Mouse (Mus musculus): ENCODE results near the gene Tuba1b.
"Not testable (repeated sequence)": the region's sequence is repeated elsewhere in the genome, so short reads cannot be mapped to it uniquely, and the experiment has no call there.

The Tuba1b gene

DNA sequence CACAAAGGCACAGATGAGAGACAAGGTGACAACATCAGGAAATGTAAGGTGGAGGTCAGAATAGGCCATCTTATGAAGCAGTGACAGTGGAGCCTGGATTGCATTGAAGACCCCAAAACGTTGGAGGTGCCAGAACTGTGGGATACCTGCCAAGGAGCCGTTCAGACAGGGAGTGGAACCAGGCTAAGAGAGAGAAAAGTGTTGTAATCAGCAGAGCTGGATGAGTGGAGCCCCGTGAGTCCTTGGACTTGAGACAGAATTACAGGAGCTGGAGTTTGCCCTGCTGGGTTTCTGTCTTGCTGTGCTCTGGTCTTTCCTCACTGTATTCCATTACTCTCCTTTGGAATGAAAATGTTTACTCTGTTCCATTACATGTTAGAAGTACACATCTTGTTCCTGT lies 11.8 kb downstream of the Tuba1b start:
- DNase-seq: peak; percentile 28

GRCm38 (mm10) chr15:98921510-98921909 lies 12.9 kb downstream of the Tuba1b start:
- DNase-seq: no peak

GRCm38 (mm10) chr15:98918499-98918895 lies 15.9 kb downstream of the Tuba1b start:
- not testable (repeated sequence) for DNase-seq

DNA sequence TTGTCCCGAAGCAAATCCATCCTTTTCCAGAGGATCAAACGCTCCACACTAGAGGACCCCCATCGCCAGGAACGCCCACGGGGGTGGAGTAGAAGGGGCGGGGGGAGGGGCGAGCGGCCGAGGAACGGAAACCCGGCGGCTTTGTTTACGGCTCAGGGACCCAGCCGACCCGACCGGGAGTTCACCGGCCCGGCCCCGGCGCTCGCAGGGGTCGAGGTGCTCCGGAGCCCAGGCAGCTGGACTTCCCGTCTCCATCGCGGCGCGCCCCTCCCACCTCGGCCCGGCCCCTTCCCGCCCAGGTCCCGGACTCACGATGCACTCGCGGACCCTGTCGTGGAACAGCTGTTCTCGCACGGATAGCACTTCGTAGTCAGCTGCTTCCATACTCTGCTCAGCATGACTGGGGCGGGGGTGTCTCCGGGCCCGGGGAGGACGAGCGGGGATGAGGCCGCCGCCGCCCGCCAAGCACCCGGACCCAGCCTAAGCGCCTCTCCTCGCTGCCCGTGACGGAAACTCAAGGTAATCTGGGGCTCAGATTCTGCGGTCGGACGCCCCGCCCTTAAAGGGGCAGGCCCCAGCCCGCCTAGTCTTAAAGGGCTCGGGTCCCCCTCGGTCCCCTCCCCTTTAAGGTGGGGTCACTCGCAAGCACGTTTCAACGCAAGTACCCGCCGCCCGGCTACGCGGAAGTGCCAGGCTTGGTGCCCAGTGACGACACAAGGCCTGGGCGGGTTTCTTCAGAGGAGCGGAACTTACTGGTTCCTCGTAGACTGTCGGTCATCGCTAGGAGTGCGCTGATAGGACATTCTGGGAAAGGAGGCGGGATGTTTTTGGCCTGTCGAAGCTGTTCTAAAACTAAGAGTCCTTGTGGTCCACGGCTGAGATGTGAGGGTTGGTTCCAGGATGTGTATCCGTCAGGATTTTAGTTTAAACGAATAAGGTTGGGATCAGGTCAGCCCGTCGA lies 16.5 kb downstream of the Tuba1b start, which contains the start of gene Lmbr1l:
Gene Lmbr1l (minus strand): TSS at position 694 of the 961 bp plus-strand sequence.
- peak; percentile 100 for DNase-seq

GRCm38 (mm10) chr15:98917091-98917490 lies 17.3 kb downstream of the Tuba1b start:
- no peak for DNase-seq

- DNase-seq: no peak
Observed at GRCm38 (mm10) chr15:98916016-98916415, 18.3 kb downstream of the Tuba1b start.

- DNase-seq: no peak
Observed at GRCm38 (mm10) chr15:98914903-98915302, 19.5 kb downstream of the Tuba1b start.

GRCm38 (mm10) chr15:98904692-98905091 lies 29.7 kb downstream of the Tuba1b start:
- DNase-seq: peak; percentile 45

GRCm38 (mm10) chr15:98902600-98902999 lies 31.8 kb downstream of the Tuba1b start:
- no peak for DNase-seq

DNA sequence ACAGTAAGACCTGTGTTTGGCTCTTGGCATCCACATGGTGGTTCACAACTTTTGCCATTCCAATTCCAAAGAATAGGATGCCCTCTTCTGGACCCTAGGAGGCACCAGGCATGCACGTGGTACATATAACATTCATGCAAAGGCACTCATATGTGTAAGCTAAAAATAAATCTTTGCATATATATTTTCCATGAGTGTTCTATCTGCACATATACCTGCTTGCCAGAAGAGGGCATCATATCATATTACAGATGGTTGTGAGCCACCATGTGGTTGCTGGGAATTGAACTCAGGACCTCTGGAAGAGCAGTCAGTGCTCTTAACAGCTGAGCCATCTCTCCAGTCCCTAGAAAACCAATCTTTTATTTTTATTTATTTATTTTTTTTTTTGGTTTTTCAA lies 32.8 kb downstream of the Tuba1b start:
- DNase-seq: no peak

GRCm38 (mm10) chr15:98897928-98898800 lies 36.2 kb downstream of the Tuba1b start, which contains the start of gene Dhh:
Gene Dhh (minus strand): TSS chr15:98898540.
- DNase-seq: no peak

DNA sequence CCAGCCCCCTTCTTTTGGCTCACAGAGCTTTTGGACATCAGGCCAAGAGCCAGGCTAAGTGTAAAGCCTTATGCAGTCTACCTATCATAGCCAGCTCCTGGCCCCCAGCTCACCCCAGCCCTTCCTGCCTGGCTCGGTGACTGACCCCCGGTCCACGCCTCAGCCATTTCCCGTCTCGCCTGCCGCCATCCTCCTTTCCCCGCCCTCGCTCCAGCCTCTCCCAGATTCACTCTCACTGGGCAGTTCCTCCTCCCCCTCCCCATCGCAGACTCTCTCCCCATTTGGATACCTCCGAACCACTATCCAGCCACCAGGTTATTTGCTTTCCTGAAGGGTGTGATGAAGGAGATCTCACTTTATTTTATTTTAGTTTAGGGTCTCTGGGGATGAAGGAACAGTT lies 36.9 kb downstream of the Tuba1b start:
- DNase-seq: peak; percentile 62

GRCm38 (mm10) chr15:98895635-98896589 lies 38.5 kb downstream of the Tuba1b start:
- DNase-seq: peak; percentile 62

GRCm38 (mm10) chr15:98894746-98895634 lies 39.4 kb downstream of the Tuba1b start:
- DNase-seq: no peak

DNA sequence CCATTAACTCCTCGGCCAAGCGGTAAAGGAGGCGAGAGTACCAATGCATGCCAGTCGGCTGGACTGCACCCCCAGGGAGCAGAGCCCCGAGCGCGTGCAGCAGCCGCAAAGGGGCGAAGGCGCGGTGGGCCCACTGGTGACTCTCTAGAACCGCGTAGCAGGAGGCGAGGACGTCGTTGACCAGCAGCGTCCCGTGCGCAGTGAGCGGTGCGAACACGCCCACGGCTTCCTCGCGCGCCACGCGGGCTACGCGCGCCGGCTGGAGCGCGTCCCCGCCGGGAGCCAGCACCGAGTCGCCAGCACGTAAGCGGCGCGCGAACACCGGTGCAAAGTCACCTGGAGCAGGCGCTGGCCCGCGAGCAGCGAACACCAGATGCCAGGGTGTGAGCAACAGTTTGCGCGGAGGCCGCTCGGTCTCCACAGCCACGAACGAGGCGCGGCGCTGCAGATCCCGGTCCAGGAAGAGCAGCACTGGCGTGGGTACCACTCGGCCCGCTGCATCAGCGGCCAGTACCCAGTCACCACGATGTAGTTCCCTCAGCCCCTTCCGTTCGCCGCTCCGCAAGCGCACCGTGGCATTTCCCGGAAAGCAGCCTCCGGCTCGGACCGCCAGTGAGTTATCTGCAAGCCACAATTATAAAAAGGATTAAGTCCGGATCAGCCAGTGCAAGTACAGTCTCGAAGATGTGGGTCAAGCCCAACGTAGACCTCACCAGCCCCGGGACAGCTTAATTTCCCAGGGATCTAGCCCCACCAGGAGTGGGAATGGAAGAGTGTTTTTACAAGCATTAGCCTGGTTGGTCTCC lies 40.2 kb downstream of the Tuba1b start, which contains the start of gene Rhebl1:
Gene Rhebl1 (minus strand): TSS at position 601 of the 806 bp plus-strand sequence.
- DNase-seq: peak; percentile 38

DNA sequence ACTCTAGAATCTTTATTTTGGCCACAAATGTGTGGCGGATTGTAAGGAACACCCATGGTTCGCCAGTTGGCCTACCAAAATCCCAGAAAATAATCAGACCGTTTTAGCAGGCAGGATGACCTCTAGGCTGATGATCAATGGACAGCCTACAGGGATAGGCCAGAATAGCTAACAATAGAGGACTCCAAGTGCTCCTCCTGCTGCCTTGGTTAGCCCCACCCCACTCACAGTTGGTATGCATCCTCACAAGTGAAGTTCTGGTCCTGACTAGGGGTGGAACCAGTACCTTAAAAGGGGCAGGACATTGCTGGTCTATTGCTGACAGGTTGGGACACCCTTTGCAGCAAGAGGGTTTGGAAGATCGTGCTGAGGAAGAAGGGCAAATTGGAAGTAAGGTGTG lies 41.3 kb downstream of the Tuba1b start:
- DNase-seq: no peak

- DNase-seq: peak; percentile 74
Observed at GRCm38 (mm10) chr15:98891907-98892606, 42.3 kb downstream of the Tuba1b start.

GRCm38 (mm10) chr15:98891198-98891742 lies 43.1 kb downstream of the Tuba1b start:
- DNase-seq: no peak

- DNase-seq: no peak
Observed at GRCm38 (mm10) chr15:98887526-98887925, 46.8 kb downstream of the Tuba1b start.
